14 mouse cellular contexts compared by ENCODE assay signal in genomic region chr11:76992886-76993285, GRCm38 (mm10). TPM values are rescaled to one million over a fixed set of nuclear protein-coding genes. Genes with fewer than 3 reads are reported as not detected.
DNase-seq lines count a peak whose midpoint lies in the region; ATAC-seq and TF ChIP-seq lines count a peak whose summit lies in the region.
"Had no signal": no experiment of that assay in that cellular context is flagged by ENCODE, and none has a peak within 500 bp of the region (broad histone marks: within the 10 kb centered on the region; RNA-seq: fewer than 3 reads in every experiment).

No protein-coding gene starts in this region.

- intact Hi-C loops in left cerebral cortex, postnatal 4 days (cut with DNase I), result no loop called here

- no peaks in the 10 kb centered on the region for H3K4me1 ChIP-seq in kidney, adult 2 months (ENCODE audit: control insufficient read depth, insufficient read depth, low read length)
- peaks cover 7% of the 10 kb centered on the region; the same call in 1 of the 2 replicates for H3K4me1 ChIP-seq in intestine, embryonic 16.5 days (ENCODE audit: control insufficient read depth, insufficient read depth, low read length)

- no peak overlapping the region for H3K4me2 ChIP-seq in intestine, embryonic 16.5 days (ENCODE audit: low read depth, low read length)
- H3K4me2 ChIP-seq: forebrain, embryonic 13.5 days; hindbrain, embryonic 13.5 days; limb, embryonic 15.5 days had no signal

- H3K36me3 ChIP-seq in kidney, adult 2 months (ENCODE audit: control insufficient read depth, insufficient read depth, low read length), result no peaks in the 10 kb centered on the region
- H3K36me3 ChIP-seq in intestine, embryonic 16.5 days (ENCODE audit: control insufficient read depth, insufficient read depth, low read length), result no peaks in the 10 kb centered on the region

- TF ChIP-seq POLR2A in kidney, adult 2 months (IDR thresholded peaks at IDR 0.05; ENCODE audit: low read depth, low read length), result no peak

- no peak overlapping the region for H3K9ac ChIP-seq in intestine, embryonic 16.5 days (ENCODE audit: low read depth, low read length)
- H3K9ac ChIP-seq: forebrain, embryonic 13.5 days; hindbrain, embryonic 13.5 days; limb, embryonic 15.5 days had no signal

- H3K9me3 ChIP-seq in intestine, embryonic 16.5 days (ENCODE audit: control insufficient read depth, low read length), result no peaks in the 10 kb centered on the region
- H3K9me3 ChIP-seq: forebrain, embryonic 13.5 days; hindbrain, embryonic 13.5 days; limb, embryonic 15.5 days had no signal

- no peak for ATAC-seq in intestine, embryonic 16.5 days
- ATAC-seq: forebrain, embryonic 13.5 days had no signal

- H3K27ac ChIP-seq in kidney, adult 2 months (ENCODE audit: insufficient read depth, low read depth, low read length), result no peak overlapping the region
- no peak overlapping the region for H3K27ac ChIP-seq in intestine, embryonic 16.5 days (ENCODE audit: low read length)
- H3K27ac ChIP-seq: forebrain, embryonic 13.5 days; hindbrain, embryonic 13.5 days; limb, embryonic 15.5 days had no signal

- no peak for TF ChIP-seq CTCF in kidney, adult 2 months (conservative IDR thresholded peaks at IDR 0.05; ENCODE audit: insufficient read depth, insufficient read length, low read depth, low read length)

- H3K4me3 ChIP-seq in kidney, adult 2 months (ENCODE audit: insufficient read depth, low read depth, low read length), result no peak overlapping the region
- no peak overlapping the region for H3K4me3 ChIP-seq in intestine, embryonic 16.5 days (ENCODE audit: low read length)
- H3K4me3 ChIP-seq: forebrain, embryonic 13.5 days; hindbrain, embryonic 13.5 days; limb, embryonic 15.5 days had no signal

- H3K27me3 ChIP-seq in kidney, adult 2 months (replicated peaks; ENCODE audit: control insufficient read depth, insufficient read depth, low read length), result no peaks in the 10 kb centered on the region
- peaks cover 19% of the 10 kb centered on the region for H3K27me3 ChIP-seq in intestine, embryonic 16.5 days (replicated peaks; ENCODE audit: control insufficient read depth, insufficient read depth, low read length)

- WGBS in kidney, adult 2 months, result 54% methylated on average over 4 of the region's 4 CpGs
- 39% methylated on average over 4 of the region's 4 CpGs for WGBS in intestine, embryonic 16.5 days

- DNase-seq in kidney, adult 2 months, result peak; percentile 14
- DNase-seq in kidney, postnatal 36 days, result no peak
- peak; percentile 51 to 73 for DNase-seq in CD8-positive naive resting alpha-beta T cell, adult 2 months (ENCODE audit: low read depth in 2 of 2, low spot score in 2 of 2)
- DNase-seq in monocyte, adult 2 months (ENCODE audit: low read depth in 1 of 2, low spot score in 2 of 2), result peak; percentile 61 to 70
- peak; percentile 16 to 35 for DNase-seq in thymus, adult 18-20 months
- DNase-seq in right cerebral cortex, postnatal 14 days, result no peak
- DNase-seq in left cerebral cortex, postnatal 4 days, result no peak
- DNase-seq: gastrocnemius, postnatal 25 days; kidney, postnatal 14 days; right cerebral cortex, adult 18-20 months had no signal

RNA-seq across cellular contexts. Expression of gene Slc6a4, which starts 5.5 kb away (rescaled TPM):
- polyA plus RNA-seq in kidney, adult 2 months (2012; rRNA removed), result 12.8 and 14.6 TPM in 2 replicates
- polyA plus RNA-seq in intestine, embryonic 16.5 days (2015; fragmentation: Nextera tagmentation; extraction: Ambion mirVana), result 24.4 and 28.3 TPM in 2 replicates
- 1 to 10 TPM; 1.4 to 1.8 TPM for total RNA-seq in left cerebral cortex, postnatal 4 days (2021)

Comparison
In these comparisons a context has a peak if more than half of its experiments do, and no peak if none do; other contexts are left out.
1. DNase-seq: peak in kidney, adult 2 months (single experiment), CD8-positive naive resting alpha-beta T cell, adult 2 months (2 of 2), monocyte, adult 2 months (2 of 2) and thymus, adult 18-20 months (2 of 2); none in kidney, postnatal 36 days (0 of 2), right cerebral cortex, postnatal 14 days (single experiment) and left cerebral cortex, postnatal 4 days (single experiment).